Mouse (Mus musculus): ENCODE results near the gene Prkcq. TPM values are rescaled to one million over a fixed set of nuclear protein-coding genes. Genes with fewer than 3 reads are reported as not detected.

Prkcq gene
- polyA plus RNA-seq, 1 experiment from 2014 or later = 5.6 TPM

GRCm38 (mm10) chr2:11192281-11193098 lies 20.6 kb downstream of the Prkcq start:
- Histone ChIP-seq H3K4me3 (replicated peaks; ENCODE audit: low read depth, low read length) (no peak overlapping the region), H3K4me1 (replicated peaks; ENCODE audit: insufficient read depth, low read length) (no peaks in the 10 kb centered on the region), H3K9ac (ENCODE audit: low read depth, low read length) (no peak overlapping the region), H3K27me3 (ENCODE audit: insufficient read depth, low read length) (no peaks in the 10 kb centered on the region), H3K36me3 (ENCODE audit: insufficient read depth, low read length) (no peaks in the 10 kb centered on the region), H3K4me2 (ENCODE audit: low read length) (peak overlapping the region; percentile 33), H3K27ac (peak overlapping the region; percentile 2), H3K9me3 (replicated peaks; ENCODE audit: low read length) (no peaks in the 10 kb centered on the region)
- ATAC-seq (replicated peaks; ENCODE audit: low FRiP score, low read depth) = no peak
- no peak for TF ChIP-seq CTCF (IDR thresholded peaks at IDR 0.05; ENCODE audit: low read depth)
- DNase-seq (ENCODE audit: low spot score) = peak; percentile 45
- WGBS = 50% methylated on average over 12 of the region's 12 CpGs

- Histone ChIP-seq H3K4me3 (replicated peaks; ENCODE audit: low read depth, low read length) (no peak overlapping the region), H3K27me3 (ENCODE audit: insufficient read depth, low read length) (no peaks in the 10 kb centered on the region), H3K9me3 (replicated peaks; ENCODE audit: low read length) (no peaks in the 10 kb centered on the region), H3K4me2 (ENCODE audit: low read length) (peak overlapping the region; percentile 33), H3K27ac (peak overlapping the region; percentile 2; the same call in 1 of the 2 replicates), H3K36me3 (ENCODE audit: insufficient read depth, low read length) (no peaks in the 10 kb centered on the region), H3K9ac (ENCODE audit: low read depth, low read length) (no peak overlapping the region), H3K4me1 (replicated peaks; ENCODE audit: insufficient read depth, low read length) (no peaks in the 10 kb centered on the region)
- TF ChIP-seq CTCF (IDR thresholded peaks at IDR 0.05; ENCODE audit: low read depth) = no peak
- 71% methylated on average over 6 of the region's 6 CpGs for WGBS
- DNase-seq (ENCODE audit: low spot score) (no peak), ATAC-seq (replicated peaks; ENCODE audit: low FRiP score, low read depth) (no peak)
Measured at GRCm38 (mm10) chr2:11193099-11193618, 21.3 kb downstream of the Prkcq start.

- no peaks in the 10 kb centered on the region for H3K4me1 ChIP-seq (replicated peaks; ENCODE audit: insufficient read depth, low read length)
- ATAC-seq (replicated peaks; ENCODE audit: low FRiP score, low read depth) = no peak
- 81% methylated on average over 5 of the region's 5 CpGs for whole genome bisulfite sequencing
- H3K27ac ChIP-seq = no peak overlapping the region
- H3K27me3 ChIP-seq (ENCODE audit: insufficient read depth, low read length) = no peaks in the 10 kb centered on the region
- TF ChIP-seq CTCF (IDR thresholded peaks at IDR 0.05; ENCODE audit: low read depth) = no peak
- H3K9ac ChIP-seq (ENCODE audit: low read depth, low read length) = no peak overlapping the region
- no peak for DNase-seq (ENCODE audit: low spot score)
- H3K4me3 ChIP-seq (replicated peaks; ENCODE audit: low read depth, low read length) = no peak overlapping the region
- no peak overlapping the region for H3K4me2 ChIP-seq (ENCODE audit: low read length)
- no peaks in the 10 kb centered on the region for H3K9me3 ChIP-seq (replicated peaks; ENCODE audit: low read length)
- H3K36me3 ChIP-seq (ENCODE audit: insufficient read depth, low read length) = no peaks in the 10 kb centered on the region
Measured at GRCm38 (mm10) chr2:11194732-11195340, 22.9 kb downstream of the Prkcq start.

GRCm38 (mm10) chr2:11196071-11196470 lies 24.2 kb downstream of the Prkcq start:
- Histone ChIP-seq H3K4me3 (replicated peaks; ENCODE audit: low read depth, low read length) (no peak overlapping the region), H3K27me3 (ENCODE audit: insufficient read depth, low read length) (no peaks in the 10 kb centered on the region), H3K4me2 (ENCODE audit: low read length) (no peak overlapping the region), H3K4me1 (replicated peaks; ENCODE audit: insufficient read depth, low read length) (no peaks in the 10 kb centered on the region), H3K36me3 (ENCODE audit: insufficient read depth, low read length) (no peaks in the 10 kb centered on the region), H3K9me3 (replicated peaks; ENCODE audit: low read length) (no peaks in the 10 kb centered on the region), H3K9ac (ENCODE audit: low read depth, low read length) (no peak overlapping the region), H3K27ac (no peak overlapping the region)
- TF ChIP-seq CTCF (IDR thresholded peaks at IDR 0.05; ENCODE audit: low read depth) = no peak
- ATAC-seq (replicated peaks; ENCODE audit: low FRiP score, low read depth) = no peak
- 82% methylated on average over 2 of the region's 2 CpGs for WGBS
- DNase-seq (ENCODE audit: low spot score) = no peak

GRCm38 (mm10) chr2:11196952-11197559 lies 25.1 kb downstream of the Prkcq start:
- TF ChIP-seq CTCF (IDR thresholded peaks at IDR 0.05; ENCODE audit: low read depth) = no peak
- ATAC-seq (replicated peaks; ENCODE audit: low FRiP score, low read depth) (no peak), DNase-seq (ENCODE audit: low spot score) (no peak)
- H3K4me2 ChIP-seq (ENCODE audit: low read length) = no peak overlapping the region
- no peak overlapping the region for H3K27ac ChIP-seq
- 82% methylated on average over 5 of the region's 5 CpGs for WGBS
- H3K4me1 ChIP-seq (replicated peaks; ENCODE audit: insufficient read depth, low read length) = no peaks in the 10 kb centered on the region
- no peaks in the 10 kb centered on the region for H3K9me3 ChIP-seq (replicated peaks; ENCODE audit: low read length)
- no peaks in the 10 kb centered on the region for H3K27me3 ChIP-seq (ENCODE audit: insufficient read depth, low read length)
- no peak overlapping the region for H3K4me3 ChIP-seq (replicated peaks; ENCODE audit: low read depth, low read length)
- no peaks in the 10 kb centered on the region for H3K36me3 ChIP-seq (ENCODE audit: insufficient read depth, low read length)
- no peak overlapping the region for H3K9ac ChIP-seq (ENCODE audit: low read depth, low read length)

- Histone ChIP-seq H3K4me1 (replicated peaks; ENCODE audit: insufficient read depth, low read length) (no peaks in the 10 kb centered on the region), H3K4me3 (replicated peaks; ENCODE audit: low read depth, low read length) (no peak overlapping the region), H3K9ac (ENCODE audit: low read depth, low read length) (no peak overlapping the region), H3K36me3 (ENCODE audit: insufficient read depth, low read length) (no peaks in the 10 kb centered on the region), H3K27ac (no peak overlapping the region), H3K9me3 (replicated peaks; ENCODE audit: low read length) (no peaks in the 10 kb centered on the region), H3K27me3 (ENCODE audit: insufficient read depth, low read length) (no peaks in the 10 kb centered on the region), H3K4me2 (ENCODE audit: low read length) (no peak overlapping the region)
- DNase-seq (ENCODE audit: low spot score) (no peak), ATAC-seq (replicated peaks; ENCODE audit: low FRiP score, low read depth) (no peak)
- WGBS = 79% methylated on average over 5 of the region's 5 CpGs
- no peak for TF ChIP-seq CTCF (IDR thresholded peaks at IDR 0.05; ENCODE audit: low read depth)
Measured at GRCm38 (mm10) chr2:11199624-11200023, 27.7 kb downstream of the Prkcq start.

Measured in kidney, postnatal 0 days (tissue).